Mouse (Mus musculus) spleen, adult 12 weeks (tissue): ENCODE results near the gene Apba1.

Experiments used
- DNase-seq: peaks from one replicate; pipeline ENCODE4 v3.0.0; 2022; ENCODE audit warnings: low spot score

Apba1 gene

DNA sequence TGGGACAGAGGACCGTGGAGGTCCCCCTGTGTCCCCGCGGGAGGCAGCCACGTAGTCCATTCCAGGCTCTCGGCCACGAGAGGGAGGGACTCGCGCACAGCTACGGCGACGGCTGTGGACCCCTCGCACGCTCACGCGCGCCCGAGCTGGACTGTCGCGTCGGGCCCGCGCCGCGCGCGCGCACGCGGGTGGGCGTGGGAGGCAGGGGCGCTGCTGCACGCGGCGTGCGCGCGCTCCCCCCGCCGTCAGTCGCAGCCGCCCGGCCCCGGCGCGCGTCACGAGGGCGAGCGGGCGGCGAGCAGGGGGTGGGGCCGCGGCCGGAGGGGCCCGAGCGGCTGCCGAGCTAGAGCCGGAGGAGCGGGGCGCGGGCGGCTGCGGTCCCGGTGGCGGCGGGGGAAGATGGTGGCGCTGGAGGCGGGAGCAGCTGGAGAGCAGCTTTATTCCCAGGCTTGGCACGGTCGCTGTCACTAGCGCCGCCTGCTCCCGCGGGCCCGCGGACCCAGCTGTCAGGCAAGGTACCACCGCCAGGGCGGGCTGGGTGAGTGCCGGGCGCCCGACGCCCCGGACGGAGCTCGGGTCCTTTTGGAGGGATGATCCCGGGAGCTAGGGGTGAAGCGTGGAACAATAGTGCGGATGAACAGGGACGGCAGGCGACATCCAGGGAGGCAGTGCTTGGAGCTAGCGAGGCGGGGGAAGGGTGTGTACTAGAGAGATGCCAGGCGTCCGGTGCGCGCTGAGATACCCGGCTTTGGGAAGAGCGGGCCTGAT is at the start of gene Apba1:
Gene Apba1 (plus strand): TSS at position 334 of the 768 bp plus-strand sequence.
- peak; percentile 5 for DNase-seq

- no peak for DNase-seq
Measured at GRCm38 (mm10) chr19:23746506-23746905, 12.2 kb upstream of the Apba1 start.

DNA sequence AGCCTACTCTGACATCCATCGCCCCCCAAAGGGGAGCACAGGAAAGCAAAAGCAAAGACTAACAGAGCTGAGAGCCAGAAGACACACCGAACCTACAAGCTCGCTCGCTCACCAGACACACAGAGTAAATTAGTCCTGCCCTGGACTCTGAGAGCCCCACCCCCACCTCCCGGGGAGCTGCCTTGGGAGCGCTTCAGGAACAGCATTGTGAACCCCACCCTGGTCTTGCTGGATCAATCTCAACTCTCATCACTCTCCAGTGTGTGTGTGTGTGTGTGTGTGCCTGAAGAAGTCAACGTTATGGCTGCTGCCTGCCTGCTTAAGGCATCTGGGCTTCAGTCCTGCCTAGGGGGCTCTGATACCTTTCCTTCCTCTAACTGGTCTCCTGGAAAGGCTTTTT is 1.7 kb upstream of the Apba1 start:
- DNase-seq = no peak

DNA sequence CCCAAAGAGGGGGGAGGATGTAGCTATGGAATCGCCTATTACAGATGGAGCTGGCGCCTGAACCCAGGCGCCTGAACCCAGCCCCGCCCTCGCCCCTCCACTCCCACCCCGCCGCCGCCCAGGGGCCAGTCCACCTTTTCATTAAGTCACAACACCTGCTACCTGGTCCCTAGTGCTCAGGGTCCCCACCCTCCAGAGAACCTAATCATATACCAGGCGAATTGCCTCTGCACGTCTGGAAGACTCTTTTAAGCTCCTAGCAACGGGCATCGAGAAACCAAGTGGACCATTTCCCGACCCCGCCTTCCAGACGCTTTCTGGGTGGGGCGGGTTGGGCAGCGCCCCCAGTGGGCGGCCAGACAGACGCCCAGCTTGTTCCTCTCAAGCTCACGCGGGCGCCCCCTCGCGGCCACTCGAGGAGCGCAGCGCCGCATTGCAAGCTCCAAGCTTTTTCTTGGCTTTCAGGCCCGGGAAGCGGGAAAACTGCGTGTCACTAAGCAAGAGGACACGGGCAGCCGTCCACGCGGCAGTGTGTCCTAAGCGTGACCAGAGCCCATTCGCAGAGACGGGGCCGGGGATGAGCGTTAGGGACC is 630 bp upstream of the Apba1 start:
- peak; percentile 69 for DNase-seq

GRCm38 (mm10) chr19:23759322-23759945 is 747 bp downstream of the Apba1 start:
- no peak for DNase-seq

DNA sequence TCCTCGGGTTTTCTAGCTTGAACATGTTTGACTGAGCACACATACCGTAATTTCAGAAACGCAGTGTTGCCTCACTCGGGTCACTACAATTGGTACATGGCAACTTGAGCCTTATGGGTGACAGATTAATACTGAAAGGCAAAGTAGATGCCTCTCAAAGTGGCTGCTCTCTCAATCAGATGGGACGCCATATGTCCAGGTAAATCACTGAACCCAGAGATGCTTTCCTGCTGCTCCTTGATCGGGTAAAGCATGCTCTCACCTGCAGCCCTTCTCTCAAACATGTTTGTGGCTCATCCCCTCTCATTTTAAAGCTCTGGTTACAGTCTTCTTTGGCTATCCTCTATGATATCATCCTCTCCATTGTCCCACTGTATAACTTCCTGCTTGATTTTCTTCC is 4.7 kb downstream of the Apba1 start:
- no peak for DNase-seq

GRCm38 (mm10) chr19:23764051-23764450 is 5.4 kb downstream of the Apba1 start:
- no peak for DNase-seq

GRCm38 (mm10) chr19:23768864-23769263 is 10.2 kb downstream of the Apba1 start:
- no peak for DNase-seq

DNA sequence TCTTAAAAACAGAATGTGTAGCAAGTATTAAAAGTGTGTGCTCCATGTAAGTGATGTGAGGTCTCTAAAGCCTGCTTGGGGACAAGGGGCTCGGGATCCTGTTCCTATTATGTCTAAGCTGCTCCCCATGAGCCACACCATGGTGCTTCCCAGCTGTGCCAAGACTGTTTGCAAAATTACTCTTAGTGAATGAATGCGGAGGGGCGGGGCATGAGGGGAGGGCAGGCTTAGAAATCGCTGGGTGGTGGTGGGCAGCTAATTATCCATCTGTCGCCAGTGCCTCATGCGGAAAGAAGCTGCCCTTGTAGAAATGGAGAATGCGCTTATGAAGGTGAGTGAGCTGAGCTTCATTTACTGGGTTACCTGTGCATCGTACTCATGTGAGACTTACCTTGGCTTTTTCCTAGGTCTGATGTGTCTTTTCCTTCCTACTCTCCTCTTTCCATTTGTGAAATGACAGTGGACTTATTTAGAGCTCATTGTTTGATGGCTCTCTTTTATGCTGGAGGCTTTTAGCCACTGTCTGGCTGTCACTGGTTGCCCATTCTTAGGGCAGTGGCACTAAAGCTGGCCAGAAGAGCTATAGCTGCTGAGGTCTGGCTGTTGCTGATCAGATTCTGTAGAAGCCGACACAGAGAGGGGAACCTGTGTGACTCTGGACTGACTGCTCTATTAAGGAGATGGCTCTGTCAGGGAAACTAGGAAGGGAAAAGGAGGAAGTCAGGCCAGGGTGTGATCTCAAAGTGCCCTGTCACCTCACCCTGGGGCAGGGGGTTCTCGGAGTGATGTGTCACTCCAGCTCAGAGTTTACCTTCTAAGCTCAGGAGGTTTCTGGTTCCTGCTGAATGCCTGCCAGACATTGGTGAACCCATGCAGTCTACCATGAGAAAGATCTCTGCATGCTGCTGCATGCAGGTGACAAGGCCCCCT is 12.1 kb downstream of the Apba1 start:
- DNase-seq = no peak

GRCm38 (mm10) chr19:23771971-23772370 is 13.3 kb downstream of the Apba1 start:
- no peak for DNase-seq

DNA sequence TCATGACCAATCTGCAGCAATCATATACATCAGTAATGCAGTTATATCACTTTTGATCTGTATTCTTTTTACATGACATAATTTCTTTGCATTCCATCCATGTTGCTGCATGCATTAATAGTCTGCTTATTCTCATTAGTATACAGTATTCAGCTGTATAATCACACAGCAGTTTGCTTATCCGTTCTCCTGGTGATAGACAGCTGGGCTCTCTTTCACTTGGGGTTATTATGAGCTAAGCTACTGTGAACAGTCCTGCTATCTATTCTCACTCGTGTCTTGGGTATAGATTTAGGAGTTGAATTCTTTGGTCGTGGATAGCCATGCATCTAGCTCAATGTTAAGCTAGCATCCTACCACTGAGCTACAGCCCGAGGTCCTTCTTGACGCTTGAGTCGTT is 16.7 kb downstream of the Apba1 start:
- DNase-seq = no peak

- DNase-seq = no peak
Measured at GRCm38 (mm10) chr19:23779130-23779529, 20.4 kb downstream of the Apba1 start.

DNA sequence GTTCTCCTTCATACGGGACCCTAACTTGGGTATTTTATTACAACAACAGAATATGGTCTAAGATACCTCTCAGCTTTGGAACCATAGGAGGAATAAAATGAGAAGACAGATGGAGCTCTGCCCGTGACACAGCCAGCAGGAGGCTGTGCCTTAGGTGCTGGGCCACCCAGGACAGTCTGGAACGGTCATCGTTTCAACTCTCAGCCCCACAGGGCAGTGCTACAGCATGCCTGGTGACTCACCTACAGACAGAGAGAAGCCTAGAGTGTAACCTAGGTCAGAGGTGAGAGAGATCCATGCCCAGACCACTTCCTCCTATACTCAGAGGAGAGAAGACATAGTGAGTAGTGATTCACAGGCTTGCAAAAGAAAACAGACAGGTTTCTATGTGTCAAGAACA is 21.4 kb downstream of the Apba1 start:
- no peak for DNase-seq

DNA sequence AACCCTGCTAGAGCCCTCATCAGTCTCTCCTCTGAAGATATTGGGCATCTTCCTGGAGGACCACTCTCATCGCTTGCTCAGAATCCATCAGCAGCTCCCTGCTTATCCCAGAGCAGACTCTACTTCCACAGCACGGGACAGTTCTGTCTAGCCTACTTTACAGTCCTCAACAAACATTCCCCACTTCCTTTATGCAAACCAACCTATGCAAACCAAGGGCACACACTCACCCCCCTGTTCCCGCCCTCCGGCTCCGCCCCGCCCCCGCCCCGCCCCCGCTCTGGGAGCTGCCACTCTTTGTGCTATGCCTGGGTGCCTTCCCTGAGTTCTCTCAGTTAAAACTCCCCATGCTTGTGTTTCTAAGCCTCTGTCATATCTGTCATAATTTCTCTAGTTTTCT is 23.3 kb downstream of the Apba1 start:
- no peak for DNase-seq

DNA sequence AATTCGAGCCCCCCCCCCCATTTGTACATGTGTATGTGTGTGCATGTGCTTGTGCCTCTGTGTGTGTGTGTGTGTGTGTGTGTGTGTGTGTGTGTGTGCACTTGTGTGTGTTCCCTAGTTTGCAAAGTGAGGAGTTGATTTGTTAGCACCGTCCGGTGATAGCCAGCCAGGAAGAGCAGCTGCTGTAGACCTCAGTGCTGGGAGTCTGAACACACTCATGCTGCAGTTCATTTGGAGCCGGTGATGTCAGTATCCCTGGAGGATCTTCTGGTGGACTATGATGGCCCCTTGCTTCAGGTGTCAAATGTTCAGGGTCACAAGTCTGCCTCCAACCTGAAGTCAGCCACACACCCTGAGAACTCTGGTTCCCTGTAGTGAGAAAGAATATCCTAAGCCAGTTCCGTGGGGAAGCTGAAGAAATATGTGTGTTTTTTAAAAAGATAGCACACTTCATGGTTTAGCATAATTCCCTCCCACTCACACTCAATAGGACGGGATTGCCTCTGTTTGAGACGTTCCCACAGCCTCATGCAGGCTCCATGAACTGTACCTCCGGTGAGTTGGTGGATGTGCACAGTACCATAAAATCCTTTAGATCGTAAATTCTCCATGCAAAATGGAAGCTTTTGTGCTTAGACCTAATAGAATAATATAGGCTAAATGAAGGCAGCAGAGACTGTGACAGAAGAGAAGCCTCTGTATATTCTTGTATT is 29.9 kb downstream of the Apba1 start:
- DNase-seq = no peak

- DNase-seq = no peak
Measured at GRCm38 (mm10) chr19:23791704-23792103, 33.0 kb downstream of the Apba1 start.

DNA sequence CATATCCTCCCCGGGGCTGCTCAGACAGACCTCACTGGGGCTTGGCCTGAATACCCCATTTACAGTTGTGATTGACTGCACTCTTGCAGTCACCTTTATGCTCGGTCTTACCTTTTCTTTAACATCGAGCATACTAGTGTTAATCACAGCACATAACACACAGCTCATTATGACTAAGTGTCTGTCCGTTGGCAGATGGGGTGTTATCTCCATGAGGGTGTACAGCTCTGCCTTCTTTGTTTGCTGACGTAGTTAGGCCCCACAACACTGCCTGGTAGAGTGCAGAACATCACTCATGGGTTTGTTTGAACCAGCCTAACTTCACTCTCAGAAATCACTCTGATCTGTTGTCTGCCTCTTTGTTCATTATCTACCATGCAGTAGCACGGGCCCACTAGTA is 33.9 kb downstream of the Apba1 start:
- no peak for DNase-seq

- no peak for DNase-seq
Measured at GRCm38 (mm10) chr19:23794491-23794890, 35.8 kb downstream of the Apba1 start.

GRCm38 (mm10) chr19:23795156-23795555 is 36.5 kb downstream of the Apba1 start:
- no peak for DNase-seq

DNA sequence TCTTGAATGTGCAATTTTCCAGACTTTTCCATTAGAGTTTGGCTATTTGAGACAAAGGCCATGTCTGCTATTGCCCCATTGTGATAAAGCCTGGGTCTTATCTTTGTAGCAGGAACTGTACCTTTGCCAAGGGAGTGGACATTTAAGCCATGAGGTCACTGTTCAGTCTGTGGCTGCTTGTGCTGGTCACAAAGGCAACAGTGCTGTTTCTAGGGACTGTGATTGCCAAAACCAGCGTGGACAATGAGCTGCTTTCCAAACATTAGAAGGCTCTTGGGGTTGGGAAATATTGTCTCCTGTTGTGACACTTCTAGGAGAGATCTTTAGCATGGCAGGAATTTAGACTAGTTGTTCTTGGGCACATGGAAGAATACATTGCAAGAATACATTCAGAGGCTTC is 42.5 kb downstream of the Apba1 start:
- DNase-seq = no peak

DNA sequence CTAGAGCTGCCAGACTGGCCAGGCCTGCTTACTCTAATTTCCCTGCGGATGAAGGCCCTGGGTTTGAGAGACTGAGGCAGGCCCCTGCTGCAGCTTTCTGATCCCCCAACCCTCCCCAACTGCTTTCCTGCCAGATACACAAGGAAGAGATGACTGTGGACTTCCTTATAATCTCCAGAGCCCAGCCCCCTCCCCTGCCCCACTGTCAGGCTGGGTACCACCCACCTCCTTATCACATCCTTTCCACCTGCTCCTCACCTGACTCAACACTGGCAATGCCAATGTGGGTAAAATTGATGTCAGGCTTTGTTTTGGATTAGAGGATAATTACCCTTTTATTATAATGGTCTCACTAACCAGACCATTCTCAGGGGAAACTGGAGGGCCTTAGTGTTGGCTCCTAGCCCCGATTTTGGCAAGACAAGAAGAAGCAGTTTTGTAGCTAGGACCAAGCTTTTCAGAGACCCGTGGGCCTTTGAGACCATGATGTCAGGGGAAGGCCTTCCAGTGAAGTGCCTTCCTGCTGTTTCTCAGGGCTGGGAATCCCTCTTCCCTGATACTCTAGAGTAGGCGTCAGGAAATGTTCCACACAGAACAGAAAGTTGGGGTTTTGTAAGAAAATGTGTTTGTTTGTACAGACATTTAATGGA is 44.7 kb downstream of the Apba1 start:
- no peak for DNase-seq
